Mouse (Mus musculus) neural tube, embryonic 15.5 days (tissue): ENCODE measurements around the gene Gm47985. TPM values are rescaled to one million over a fixed set of nuclear protein-coding genes. Genes with fewer than 3 reads are reported as not detected.
"Not testable (repeated sequence)": the region's sequence is repeated elsewhere in the genome, so short reads cannot be mapped to it uniquely, and the experiment has no call there.

Source experiments
- ATAC-seq: fragments of 200-750 bp; cut with Nextera tagmentation; 2 replicates; pipeline ENCODE4 v1.8.0; 2017; ENCODE audit warnings: mild to moderate bottlenecking, moderate TSS enrichment, moderate library complexity; ENCODE audit not compliant: low FRiP score
- H3K27ac ChIP-seq: fragments of 300-500 bp; sonication (generic); replicated peaks from 2 replicates; pipeline ENCODE4 v1.5.1; 2015; ENCODE audit warnings: mild to moderate bottlenecking, inconsistent platforms
- H3K27me3 ChIP-seq: fragments of 300-500 bp; sonication (generic); replicated peaks from 2 replicates; pipeline ENCODE4 v1.6.1; 2015; ENCODE audit warnings: inconsistent platforms
- H3K36me3 ChIP-seq: fragments of 300-500 bp; sonication (generic); 2 replicates; pipeline ENCODE4 v1.6.1; 2015; ENCODE audit warnings: inconsistent platforms
- H3K4me1 ChIP-seq: fragments of 300-500 bp; sonication (generic); 2 replicates; pipeline ENCODE4 v1.6.1; 2015; ENCODE audit warnings: inconsistent platforms
- H3K4me2 ChIP-seq: fragments of 300-500 bp; sonication (generic); 2 replicates; pipeline ENCODE4 v1.6.1; 2015; ENCODE audit warnings: inconsistent platforms, mild to moderate bottlenecking, moderate library complexity
- H3K4me3 ChIP-seq: fragments of 300-500 bp; sonication (generic); replicated peaks from 2 replicates; pipeline ENCODE4 v1.5.1; 2015; ENCODE audit warnings: mild to moderate bottlenecking, inconsistent platforms
- H3K9ac ChIP-seq: fragments of 300-500 bp; sonication (generic); replicated peaks from 2 replicates; pipeline ENCODE4 v1.6.1; 2015; ENCODE audit warnings: mild to moderate bottlenecking, inconsistent platforms
- H3K9me3 ChIP-seq: fragments of 300-500 bp; sonication (generic); replicated peaks from 2 replicates; pipeline ENCODE4 v1.6.1; 2016; ENCODE audit warnings: inconsistent platforms
- WGBS: fragments of 180-500 bp; shearing (Covaris S2); methylation state at CpG from one replicate; pipeline ENCODE4 v1.1.7; 2015; ENCODE audit warnings: mixed read lengths; 5-methylcytosine and 5-hydroxymethylcytosine counted together
- polyA plus RNA-seq: library from polyadenylated mRNA; unstranded; fragments of >200 nt; fragmentation: Nextera tagmentation; extraction: Ambion mirVana; gene quantifications from 2 replicates; pipeline ENCODE4 v1.2.1, GENCODE M21; 2015

Gm47985 gene
- polyA plus RNA-seq, 1 experiment from 2014 or later = not detected

DNA sequence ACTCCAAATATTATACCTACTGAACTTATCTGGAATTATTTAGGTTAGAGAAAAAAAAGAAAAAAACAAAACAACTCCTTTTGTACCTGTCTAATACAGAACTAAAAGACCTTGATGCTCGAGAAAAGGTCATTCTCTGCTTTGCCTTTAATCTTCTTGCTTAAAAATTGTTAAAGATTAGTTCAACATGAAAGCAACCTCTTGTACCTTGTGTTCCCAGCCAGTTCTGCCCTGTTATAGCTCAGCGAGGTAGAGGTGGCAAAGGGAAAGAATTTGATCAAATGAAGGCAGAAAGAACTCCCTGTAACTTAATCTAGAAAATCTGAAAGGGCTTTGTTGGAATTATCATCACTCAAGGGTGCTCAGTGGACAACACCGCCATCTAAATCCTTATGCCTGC, 3.8 kb downstream of the Gm47985 start:
- WGBS = 87% methylated on average over 3 of the region's 3 CpGs
- not testable (repeated sequence) for H3K9me3 ChIP-seq, H3K4me2 ChIP-seq, H3K4me1 ChIP-seq, H3K27ac ChIP-seq, H3K27me3 ChIP-seq, ATAC-seq, H3K4me3 ChIP-seq, H3K9ac ChIP-seq, H3K36me3 ChIP-seq

DNA sequence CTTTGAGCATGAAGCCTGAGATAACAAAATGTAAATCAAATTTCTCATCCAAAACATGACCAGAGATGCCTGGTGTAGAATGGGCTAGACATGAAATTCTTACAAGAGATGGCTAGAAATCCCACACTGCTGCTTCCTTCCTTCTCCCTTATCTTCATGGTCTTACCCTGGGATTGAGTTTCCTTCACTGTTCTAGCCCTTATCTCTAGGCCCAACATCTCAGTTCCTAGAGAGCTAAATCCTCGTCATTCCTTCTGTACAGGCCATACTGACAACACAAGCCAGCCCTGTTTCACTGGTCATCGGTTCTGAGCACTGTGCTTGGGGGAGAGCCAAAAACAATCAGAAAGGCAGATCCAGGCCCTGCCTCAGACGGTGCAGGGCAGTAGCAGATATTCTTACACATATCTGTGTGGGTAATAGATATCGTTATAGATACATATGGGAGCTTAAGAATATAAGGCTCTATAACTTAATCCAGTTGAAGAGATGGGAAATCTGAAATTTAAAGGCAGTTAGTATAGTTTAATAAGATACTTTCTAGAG, 4.6 kb downstream of the Gm47985 start:
- not testable (repeated sequence) for H3K9ac ChIP-seq, H3K27ac ChIP-seq, H3K4me3 ChIP-seq, H3K4me1 ChIP-seq, H3K4me2 ChIP-seq, H3K27me3 ChIP-seq, ATAC-seq, H3K9me3 ChIP-seq, H3K36me3 ChIP-seq
- WGBS = 84% methylated on average over 4 of the region's 4 CpGs

DNA sequence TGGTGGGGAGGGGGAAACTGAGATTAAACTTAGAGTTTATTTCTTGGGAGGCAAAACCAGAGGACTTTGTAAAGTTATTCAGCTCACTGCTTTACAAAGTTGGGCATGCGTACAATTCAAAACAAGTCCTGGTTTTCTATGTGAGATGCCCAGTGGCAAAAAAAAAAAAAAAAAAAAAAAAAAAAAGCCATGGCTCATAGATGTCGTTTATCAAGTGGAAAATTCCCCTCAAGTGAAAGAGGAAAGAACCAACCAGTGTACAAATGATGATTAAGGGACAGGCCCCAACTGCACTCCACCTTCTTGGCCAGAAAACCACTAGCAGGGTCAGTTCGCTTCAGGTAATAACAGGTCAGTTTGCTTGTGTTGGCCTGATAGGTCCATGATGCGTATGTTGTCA, 6.1 kb downstream of the Gm47985 start:
- Histone ChIP-seq H3K4me3 (no peak overlapping the region), H3K27ac (no peak overlapping the region), H3K9me3 (no peaks in the 10 kb centered on the region), H3K4me2 (no peak overlapping the region), H3K27me3 (no peaks in the 10 kb centered on the region), H3K9ac (no peak overlapping the region), H3K36me3 (no peaks in the 10 kb centered on the region), H3K4me1 (no peaks in the 10 kb centered on the region)
- ATAC-seq = no peak
- 91% methylated on average over 4 of the region's 4 CpGs for WGBS

DNA sequence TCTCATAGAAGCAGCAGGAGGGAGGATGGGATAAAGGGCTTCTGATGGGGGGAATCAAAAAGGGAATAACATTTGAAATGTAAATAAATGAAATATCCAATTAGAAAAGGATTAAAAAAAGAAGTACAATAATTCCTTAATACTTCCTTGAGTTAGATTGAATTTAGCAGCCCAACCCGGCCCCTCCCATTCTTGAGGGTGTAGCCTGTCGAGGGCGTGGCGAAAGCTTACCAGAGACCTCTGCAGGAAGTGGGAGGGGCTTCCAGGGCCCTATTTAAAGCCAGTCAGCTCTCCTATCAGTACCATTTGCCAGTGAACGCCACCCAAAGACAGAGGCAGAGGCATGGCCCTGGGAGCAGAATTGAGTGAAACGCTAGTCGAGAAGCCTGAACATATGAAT, 9.7 kb downstream of the Gm47985 start, which contains the start of gene Gm8947:
Gene Gm8947 (plus strand): TSS at position 302 of the 400 bp plus-strand sequence.
- H3K4me3 ChIP-seq = not testable (repeated sequence)
- no CpG with 5 or more reads among the region's 7 CpGs for WGBS

GRCm38 (mm10) chr1:151192739-151193138, 10.4 kb downstream of the Gm47985 start:
- ATAC-seq, H3K27ac ChIP-seq, H3K4me2 ChIP-seq, H3K4me1 ChIP-seq, H3K9me3 ChIP-seq, H3K27me3 ChIP-seq, H3K9ac ChIP-seq, H3K36me3 ChIP-seq, H3K4me3 ChIP-seq: not testable (repeated sequence)
- 94% methylated on average over 15 of the region's 15 CpGs for WGBS

More for the DNA sequence above, 9.7 kb downstream of the Gm47985 start, which contains the start of gene Gm8947:
- not testable (repeated sequence) for H3K4me1 ChIP-seq, H3K36me3 ChIP-seq, H3K27ac ChIP-seq, H3K27me3 ChIP-seq, H3K4me2 ChIP-seq, ATAC-seq, H3K9ac ChIP-seq, H3K9me3 ChIP-seq

DNA sequence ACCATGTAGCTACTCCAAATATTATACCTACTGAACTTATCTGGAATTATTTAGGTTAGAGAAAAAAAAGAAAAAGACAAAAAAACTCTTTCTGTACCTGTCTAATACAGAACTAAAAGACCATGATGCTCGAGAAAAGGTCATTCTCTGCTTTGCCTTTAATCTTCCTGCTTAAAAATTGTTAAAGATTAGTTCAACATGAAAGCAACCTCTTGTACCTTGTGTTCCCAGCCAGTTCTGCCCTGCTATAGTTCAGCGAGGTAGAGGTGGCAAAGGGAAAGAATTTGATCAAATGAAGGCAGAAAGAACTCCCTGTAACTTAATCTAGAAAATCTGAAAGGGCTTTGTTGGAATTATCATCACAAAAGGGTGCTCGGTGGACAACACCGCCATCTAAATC, 13.6 kb downstream of the Gm47985 start:
- not testable (repeated sequence) for H3K9me3 ChIP-seq, H3K4me2 ChIP-seq, H3K4me1 ChIP-seq, H3K27me3 ChIP-seq, ATAC-seq, H3K36me3 ChIP-seq, H3K27ac ChIP-seq, H3K4me3 ChIP-seq, H3K9ac ChIP-seq
- 72% methylated on average over 4 of the region's 4 CpGs for WGBS

DNA sequence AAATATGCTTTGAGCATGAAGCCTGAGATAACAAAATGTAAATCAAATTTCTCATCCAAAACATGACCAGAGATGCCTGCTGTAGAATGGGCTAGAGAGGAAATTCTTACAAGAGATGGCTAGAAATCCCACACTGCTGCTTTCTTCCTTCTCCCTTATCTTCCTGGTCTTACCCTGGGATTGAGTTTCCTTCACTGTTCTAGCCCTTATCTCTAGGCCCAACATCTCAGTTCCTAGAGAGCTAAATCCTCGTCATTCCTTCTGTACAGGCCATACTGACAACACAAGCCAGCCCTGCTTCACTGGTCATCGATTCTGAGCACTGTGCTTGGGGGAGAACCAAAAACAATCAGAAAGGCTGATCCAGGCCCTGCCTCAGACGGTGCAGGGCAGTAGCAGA, 14.4 kb downstream of the Gm47985 start:
- ATAC-seq, H3K27ac ChIP-seq, H3K4me1 ChIP-seq, H3K4me3 ChIP-seq, H3K36me3 ChIP-seq, H3K9me3 ChIP-seq, H3K4me2 ChIP-seq, H3K27me3 ChIP-seq, H3K9ac ChIP-seq: not testable (repeated sequence)
- WGBS = 87% methylated on average over 3 of the region's 3 CpGs

GRCm38 (mm10) chr1:151198120-151198519, 15.8 kb downstream of the Gm47985 start, which contains the start of gene Gm47995:
Gm47995 (plus strand) TSS chr1:151198448.
- 97% methylated on average over 2 of the region's 4 CpGs for WGBS
- H3K27me3 ChIP-seq, H3K4me3 ChIP-seq, H3K9ac ChIP-seq, H3K4me1 ChIP-seq, H3K9me3 ChIP-seq, H3K4me2 ChIP-seq, ATAC-seq, H3K27ac ChIP-seq, H3K36me3 ChIP-seq: not testable (repeated sequence)

GRCm38 (mm10) chr1:151200620-151201019, 18.3 kb downstream of the Gm47985 start:
- H3K27me3 ChIP-seq, H3K4me1 ChIP-seq, ATAC-seq, H3K4me3 ChIP-seq, H3K36me3 ChIP-seq, H3K9ac ChIP-seq, H3K4me2 ChIP-seq, H3K27ac ChIP-seq, H3K9me3 ChIP-seq: not testable (repeated sequence)

DNA sequence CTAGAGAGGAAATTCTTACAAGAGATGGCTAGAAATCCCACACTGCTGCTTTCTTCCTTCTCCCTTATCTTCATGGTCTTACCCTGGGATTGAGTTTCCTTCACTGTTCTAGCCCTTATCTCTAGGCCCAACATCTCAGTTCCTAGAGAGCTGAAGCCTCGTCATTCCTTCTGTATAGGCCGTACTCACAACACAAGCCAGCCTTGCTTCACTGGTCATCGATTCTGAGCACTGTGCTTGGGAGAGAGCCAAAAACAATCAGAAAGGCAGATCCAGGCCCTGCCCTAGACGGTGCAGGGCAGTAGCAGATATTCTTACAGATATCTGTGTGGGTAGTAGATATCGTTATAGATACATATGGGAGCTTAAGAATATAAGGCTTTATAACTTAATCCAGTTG, 20.4 kb downstream of the Gm47985 start:
- not testable (repeated sequence) for ATAC-seq, H3K27me3 ChIP-seq, H3K27ac ChIP-seq, H3K36me3 ChIP-seq, H3K4me3 ChIP-seq, H3K9ac ChIP-seq, H3K4me2 ChIP-seq, H3K9me3 ChIP-seq, H3K4me1 ChIP-seq
- 72% methylated on average over 3 of the region's 5 CpGs for WGBS

DNA sequence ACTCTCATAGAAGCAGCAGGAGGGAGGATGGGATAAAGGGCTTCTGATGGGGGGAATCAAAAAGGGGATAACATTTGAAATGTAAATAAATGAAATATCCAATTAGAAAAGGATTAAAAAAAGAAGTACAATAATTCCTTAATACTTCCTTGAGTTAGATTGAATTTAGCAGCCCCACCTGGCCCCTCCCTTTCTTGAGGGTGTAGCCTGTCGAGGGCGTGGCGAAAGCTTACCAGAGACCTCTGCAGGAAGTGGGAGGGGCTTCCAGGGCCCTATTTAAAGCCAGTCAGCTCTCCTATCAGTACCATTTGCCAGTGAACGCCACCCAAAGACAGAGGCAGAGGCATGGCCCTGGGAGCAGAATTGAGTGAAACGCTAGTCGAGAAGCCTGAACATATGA, 21.5 kb downstream of the Gm47985 start, which contains the start of gene 3110040M04Rik:
Gene 3110040M04Rik (plus strand): TSS at position 304 of the 400 bp plus-strand sequence.
- WGBS = no CpG with 5 or more reads among the region's 6 CpGs
- not testable (repeated sequence) for H3K27ac ChIP-seq, H3K9me3 ChIP-seq, H3K4me3 ChIP-seq, H3K9ac ChIP-seq, H3K4me1 ChIP-seq, ATAC-seq, H3K36me3 ChIP-seq, H3K27me3 ChIP-seq, H3K4me2 ChIP-seq

DNA sequence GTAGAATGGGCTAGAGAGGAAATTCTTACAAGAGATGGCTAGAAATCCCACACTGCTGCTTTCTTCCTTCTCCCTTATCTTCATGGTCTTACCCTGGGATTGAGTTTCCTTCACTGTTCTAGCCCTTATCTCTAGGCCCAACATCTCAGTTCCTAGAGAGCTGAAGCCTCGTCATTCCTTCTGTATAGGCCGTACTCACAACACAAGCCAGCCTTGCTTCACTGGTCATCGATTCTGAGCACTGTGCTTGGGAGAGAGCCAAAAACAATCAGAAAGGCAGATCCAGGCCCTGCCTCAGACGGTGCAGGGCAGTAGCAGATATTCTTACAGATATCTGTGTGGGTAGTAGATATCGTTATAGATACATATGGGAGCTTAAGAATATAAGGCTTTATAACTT, 26.2 kb downstream of the Gm47985 start:
- 83% methylated on average over 3 of the region's 5 CpGs for WGBS

GRCm38 (mm10) chr1:151208944-151209343, 26.6 kb downstream of the Gm47985 start:
- H3K36me3 ChIP-seq, H3K9ac ChIP-seq, ATAC-seq, H3K27ac ChIP-seq, H3K4me2 ChIP-seq, H3K9me3 ChIP-seq, H3K27me3 ChIP-seq, H3K4me1 ChIP-seq, H3K4me3 ChIP-seq: not testable (repeated sequence)

More for the DNA sequence above, 26.2 kb downstream of the Gm47985 start:
- not testable (repeated sequence) for H3K36me3 ChIP-seq, H3K27me3 ChIP-seq, H3K4me2 ChIP-seq, ATAC-seq, H3K27ac ChIP-seq, H3K9ac ChIP-seq, H3K4me3 ChIP-seq, H3K4me1 ChIP-seq, H3K9me3 ChIP-seq
